Mouse (Mus musculus): ENCODE measurements around the gene Scgb2b11. TPM values are rescaled to one million over a fixed set of nuclear protein-coding genes. Genes with fewer than 3 reads are reported as not detected.
"Not testable (repeated sequence)": the region's sequence is repeated elsewhere in the genome, so short reads cannot be mapped to it uniquely, and the experiment has no call there.

Gene Scgb2b11
- not detected for total RNA-seq (2021)
- long read RNA-seq, experiment 1 = 0 reads
- long read RNA-seq, experiment 2 = 0 reads

GRCm38 (mm10) chr7:32211045-32211444 is at the start of gene Scgb2b11:
Scgb2b11 (minus strand) TSS chr7:32211145.
- DNase-seq (ENCODE audit: low spot score in 2 of 2) = not testable (repeated sequence)

- not testable (repeated sequence) for DNase-seq (ENCODE audit: low spot score in 2 of 2)
Observed at GRCm38 (mm10) chr7:32222540-32222939, 11.6 kb upstream of the Scgb2b11 start, which contains the start of gene Scgb1b11. Scgb1b11 (plus strand) TSS chr7:32222840.

Other genes with a start within 250 kb of the Scgb2b11 start
- gene Scgb1b10, start 110.3 kb downstream of the Scgb2b11 start, total RNA-seq (2021) = not detected
- not detected for gene Scgb1b11, start 11.7 kb upstream of the Scgb2b11 start, total RNA-seq (2021)
- gene Scgb2b12, start 116.1 kb upstream of the Scgb2b11 start, total RNA-seq (2021) = not detected
- not detected for gene Scgb1b12, start 123.0 kb upstream of the Scgb2b11 start, total RNA-seq (2021)
- not detected for gene Scgb1b29, start 230.4 kb upstream of the Scgb2b11 start, total RNA-seq (2021)

All from left cerebral cortex, adult 18-20 months (tissue).